Mouse (Mus musculus) cerebellum, postnatal 4 days (tissue): ENCODE measurements around the gene Zswim8.

ENCODE experiments used
- DNase-seq, 2 experiments: peaks; one replicate each; pipeline ENCODE4 v3.0.0; 2022; ENCODE audit warnings: low spot score in 2 of 2, mixed read lengths in 1 of 2

The Zswim8 gene

GRCm38 (mm10) chr14:20771941-20772340, 64.6 kb downstream of the Zswim8 start:
- DNase-seq = no peak

- DNase-seq = no peak
Measured at GRCm38 (mm10) chr14:20772808-20773207, 65.5 kb downstream of the Zswim8 start.
